Mouse (Mus musculus): ENCODE measurements around the gene Pacsin2.
"Not testable (repeated sequence)": the region's sequence is repeated elsewhere in the genome, so short reads cannot be mapped to it uniquely, and the experiment has no call there.

Pacsin2 gene

DNA sequence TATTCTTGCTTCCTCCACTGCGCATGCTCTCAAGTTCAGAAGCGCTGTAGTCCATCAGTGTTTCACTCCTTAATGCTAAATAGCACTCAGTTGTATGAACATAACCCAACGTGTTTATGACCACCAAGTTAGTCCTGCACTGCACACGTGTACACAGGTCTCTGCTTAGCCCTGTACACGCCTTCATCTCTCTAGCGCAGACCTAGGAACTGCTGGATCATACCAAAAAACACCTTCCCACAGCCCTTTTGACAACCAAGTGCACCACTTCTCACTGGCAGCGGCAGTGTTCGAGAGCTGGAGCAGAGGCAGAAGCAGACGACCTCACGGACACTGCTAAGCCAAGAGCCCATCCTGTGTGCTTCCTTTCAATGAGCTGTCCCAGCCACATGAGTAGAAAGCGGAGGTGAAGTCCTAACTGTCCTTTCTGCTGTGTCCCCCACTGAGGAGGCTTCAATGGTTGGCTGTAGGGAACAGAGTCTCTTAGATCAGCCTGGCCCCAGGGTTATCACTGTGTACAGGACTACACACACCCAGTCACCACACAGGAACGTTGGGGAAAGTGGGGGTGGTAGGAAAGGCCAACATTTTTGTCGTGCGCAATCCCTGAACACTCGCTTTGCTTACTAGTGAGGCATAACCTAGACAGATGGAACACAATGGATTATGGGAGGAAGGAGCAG, 42.0 kb downstream of the Pacsin2 start:
- DNase-seq: no peak

DNA sequence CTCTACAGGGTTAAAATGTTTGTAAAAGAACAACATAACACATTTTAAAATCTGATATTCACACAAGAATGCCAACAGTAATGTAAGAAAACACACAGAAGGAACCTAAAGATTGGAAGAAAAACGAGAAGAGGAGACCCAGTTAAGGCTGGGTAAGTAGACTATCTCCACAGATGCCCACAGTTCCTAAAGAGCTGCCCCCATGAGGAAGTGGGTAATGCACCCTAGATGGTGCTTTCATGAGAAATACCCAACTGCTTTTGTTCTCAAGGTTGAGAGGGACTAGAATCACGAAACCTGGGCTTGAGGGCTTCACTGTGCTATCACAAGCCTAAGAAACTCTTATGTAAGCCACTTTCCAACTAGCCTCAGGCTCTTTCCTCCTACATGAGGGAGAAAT, 44.8 kb downstream of the Pacsin2 start:
- DNase-seq: no peak

GRCm38 (mm10) chr15:83418685-83419084, 45.7 kb downstream of the Pacsin2 start:
- no peak for DNase-seq

DNA sequence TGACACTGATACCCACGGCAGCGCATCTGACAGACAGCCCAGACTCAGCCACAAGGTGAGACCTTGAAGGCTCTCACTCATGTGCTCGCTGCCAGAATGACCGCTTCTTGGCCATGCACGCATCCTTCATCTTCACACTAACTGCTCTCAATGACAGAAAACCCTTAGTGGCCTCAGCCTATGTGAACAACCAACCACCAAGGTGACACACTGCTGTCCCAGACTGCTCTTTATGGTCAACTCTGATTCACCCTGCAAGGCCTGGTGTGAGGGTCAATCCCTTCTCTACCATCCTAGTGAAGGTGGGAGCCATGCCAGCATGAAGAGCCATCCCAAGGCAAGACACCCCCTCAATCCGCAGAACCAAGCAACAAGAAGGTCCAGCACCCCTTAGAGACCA, 46.5 kb downstream of the Pacsin2 start:
- no peak for DNase-seq

GRCm38 (mm10) chr15:83417407-83417806, 47.0 kb downstream of the Pacsin2 start:
- no peak for DNase-seq

DNA sequence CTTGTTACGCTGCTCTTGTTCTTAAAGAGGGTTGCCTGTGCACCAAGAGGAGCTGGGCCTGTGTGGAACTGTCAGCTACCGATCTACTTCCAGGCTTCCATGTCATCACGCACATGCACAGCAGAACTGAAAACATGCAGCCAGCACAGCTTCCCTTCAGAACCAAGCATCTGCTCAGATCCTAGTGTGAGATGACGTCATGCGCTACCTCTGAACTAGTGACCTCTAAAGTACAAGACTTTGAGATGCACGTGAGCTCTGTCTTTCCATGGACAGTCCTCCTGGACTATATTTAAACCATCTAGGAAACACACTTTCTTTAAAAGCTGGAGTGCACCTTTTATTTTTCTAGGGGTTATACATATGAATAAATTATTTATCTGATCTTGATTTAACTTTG, 49.0 kb downstream of the Pacsin2 start:
- DNase-seq: peak; percentile 41 to 51

GRCm38 (mm10) chr15:83411616-83412015, 52.8 kb downstream of the Pacsin2 start:
- no peak for DNase-seq

- DNase-seq: no peak
Observed at GRCm38 (mm10) chr15:83410735-83411134, 53.7 kb downstream of the Pacsin2 start.

DNA sequence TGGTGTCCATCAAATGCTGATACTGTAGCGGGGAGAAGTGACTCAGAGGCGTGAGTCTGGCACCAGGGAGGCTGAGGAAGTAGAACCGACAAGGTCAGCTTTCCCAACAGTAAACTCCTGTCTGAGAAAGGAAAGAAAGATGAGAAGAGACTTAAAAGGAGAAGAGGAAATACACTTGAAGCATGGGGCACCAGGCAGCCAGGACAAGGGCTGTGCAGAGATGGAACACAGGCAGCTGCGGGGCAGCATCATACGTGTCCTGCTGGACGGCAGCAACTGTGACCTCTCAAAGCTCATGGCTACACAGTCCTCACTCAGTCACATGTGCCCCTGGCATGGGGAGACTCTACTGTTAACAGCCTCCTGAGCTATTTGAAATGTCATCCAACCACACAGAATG, 54.1 kb downstream of the Pacsin2 start:
- DNase-seq: no peak

DNA sequence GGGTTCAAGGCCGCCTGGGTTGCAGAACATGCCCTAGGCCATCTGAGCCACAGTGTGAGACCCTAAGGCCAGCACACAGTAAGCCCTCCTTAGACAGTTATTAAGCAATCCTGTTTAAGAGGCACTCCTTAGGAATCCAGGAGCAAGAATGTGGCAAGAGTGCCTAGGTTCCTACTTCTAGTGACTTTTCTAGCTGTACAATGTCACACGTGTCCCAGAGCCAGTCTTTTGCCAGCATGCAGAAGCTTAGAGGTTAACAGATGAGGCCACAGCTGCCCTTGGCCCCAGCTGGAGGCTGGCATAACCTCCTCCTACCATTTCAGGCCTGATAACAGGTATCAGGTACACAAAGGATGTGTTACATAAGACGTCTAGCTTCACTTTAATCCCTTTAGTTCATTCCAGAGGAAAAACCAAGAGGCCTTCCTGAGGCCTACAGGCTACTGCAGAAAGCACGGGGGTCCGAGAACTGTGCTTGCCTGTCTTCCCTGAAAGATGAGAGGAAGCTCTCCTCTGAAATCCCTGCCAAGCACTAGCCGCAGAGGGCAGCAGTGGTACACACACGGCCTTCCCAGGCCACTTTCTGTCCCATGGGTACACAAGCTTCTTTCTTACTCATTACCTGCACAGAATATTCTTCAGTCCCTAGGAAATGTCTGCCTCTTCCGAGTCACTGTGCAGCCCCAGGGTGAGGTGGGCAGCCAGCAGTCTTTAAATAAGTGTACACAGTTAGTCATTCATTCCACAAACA, 55.5 kb downstream of the Pacsin2 start:
- DNase-seq: peak in 1 of 2 experiments; percentile 31

DNA sequence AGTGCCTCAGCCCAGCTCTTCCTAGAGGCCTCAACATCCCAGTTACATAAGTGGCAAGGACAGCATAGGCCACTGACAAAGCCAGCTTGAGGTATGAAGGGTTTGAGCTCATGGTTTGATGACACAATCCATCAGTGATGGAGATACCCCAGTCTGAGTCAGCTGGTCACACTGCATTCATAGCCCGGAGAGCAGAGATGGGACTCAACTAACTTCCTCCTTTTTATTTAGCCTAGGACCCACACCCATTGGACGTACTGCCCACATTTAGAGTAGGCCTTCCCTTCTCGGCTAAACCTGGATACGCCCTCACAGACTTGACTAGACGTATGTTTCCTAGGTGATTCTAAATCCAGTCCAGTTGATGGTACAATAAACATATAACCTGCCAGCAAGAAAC, 56.2 kb downstream of the Pacsin2 start:
- DNase-seq: no peak

- no peak for DNase-seq
Observed at GRCm38 (mm10) chr15:83407502-83407901, 56.9 kb downstream of the Pacsin2 start.

GRCm38 (mm10) chr15:83405866-83406265, 58.5 kb downstream of the Pacsin2 start:
- not testable (repeated sequence) for DNase-seq

GRCm38 (mm10) chr15:83404008-83404407, 60.4 kb downstream of the Pacsin2 start:
- DNase-seq: no peak

DNA sequence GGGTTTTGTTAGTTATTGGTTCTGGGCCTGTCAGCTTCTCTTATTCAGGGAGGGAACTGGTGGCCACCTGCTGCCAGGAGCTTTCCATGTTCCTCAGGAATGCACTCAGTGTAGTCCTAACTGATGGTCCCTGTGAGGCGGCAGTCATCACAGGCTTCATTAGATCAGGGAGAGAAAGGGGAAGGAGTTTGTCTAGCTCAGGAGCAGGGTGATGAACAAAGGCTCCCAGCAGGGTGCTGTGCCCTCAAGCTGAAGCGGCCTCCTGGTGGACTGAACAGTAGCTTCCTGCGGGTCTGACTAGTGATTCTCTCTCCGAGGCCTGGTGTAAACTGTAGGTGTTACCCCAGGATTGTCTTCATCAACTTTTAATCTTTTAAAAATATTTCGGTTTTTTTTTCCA, 61.4 kb downstream of the Pacsin2 start:
- no peak for DNase-seq

DNA sequence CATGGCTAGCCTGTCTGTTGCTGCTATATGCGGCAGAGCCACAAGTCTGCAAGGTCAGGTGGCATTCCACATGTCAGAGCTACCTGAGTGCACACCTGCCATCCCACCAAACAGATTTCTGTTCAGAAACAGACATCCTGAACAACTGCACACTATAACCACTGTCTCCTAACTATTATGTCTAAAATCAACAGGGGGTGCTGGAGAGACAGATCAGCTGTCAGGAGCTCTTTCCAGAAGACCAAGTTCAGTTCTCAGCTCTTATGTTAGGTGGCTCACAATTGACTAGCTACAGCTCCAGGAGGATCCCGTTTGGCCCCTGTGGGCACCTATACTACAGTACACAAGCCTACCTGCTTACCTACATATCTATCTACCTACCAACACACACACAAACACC, 71.7 kb downstream of the Pacsin2 start:
- DNase-seq: no peak

DNA sequence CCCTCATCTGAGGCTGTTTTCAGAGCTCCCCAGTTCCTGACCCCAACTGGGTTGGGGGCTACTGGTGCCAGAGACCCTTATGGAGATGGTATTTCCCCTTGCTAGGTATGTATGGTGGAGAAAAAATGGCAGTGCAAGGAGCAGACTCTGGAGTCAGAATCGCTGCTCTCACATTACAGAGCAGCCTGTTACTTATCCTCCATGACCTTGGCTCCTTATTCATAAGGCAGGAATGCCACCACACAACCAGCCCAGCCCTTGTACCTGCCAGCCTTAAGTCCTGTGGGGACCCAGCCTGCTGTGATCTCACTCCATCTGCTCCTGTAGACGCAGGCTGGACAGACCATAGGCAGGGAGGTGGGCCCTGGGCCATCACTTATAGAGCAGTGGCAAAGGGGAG, 76.5 kb downstream of the Pacsin2 start:
- DNase-seq: no peak

DNA sequence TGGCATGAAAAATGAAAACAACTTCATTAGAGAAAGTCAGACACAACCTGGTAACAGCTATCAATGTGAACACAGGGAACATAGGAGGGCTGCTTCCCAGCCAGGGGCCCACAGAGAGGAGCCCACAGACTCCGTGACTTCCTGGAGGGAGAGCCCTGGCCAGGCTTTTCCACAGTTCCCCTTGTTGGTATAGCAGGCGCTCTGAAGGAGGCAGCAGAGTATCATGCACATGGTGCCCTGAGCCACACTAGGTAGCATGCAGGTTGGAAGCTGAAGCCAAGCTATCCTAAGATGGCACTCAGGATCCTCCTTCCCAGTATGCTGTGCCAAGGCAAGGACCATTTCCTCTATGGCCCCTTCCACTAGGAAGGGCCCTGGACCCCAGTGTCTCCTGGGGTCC, 80.8 kb downstream of the Pacsin2 start:
- peak in 1 of 2 experiments; percentile 26 for DNase-seq

DNA sequence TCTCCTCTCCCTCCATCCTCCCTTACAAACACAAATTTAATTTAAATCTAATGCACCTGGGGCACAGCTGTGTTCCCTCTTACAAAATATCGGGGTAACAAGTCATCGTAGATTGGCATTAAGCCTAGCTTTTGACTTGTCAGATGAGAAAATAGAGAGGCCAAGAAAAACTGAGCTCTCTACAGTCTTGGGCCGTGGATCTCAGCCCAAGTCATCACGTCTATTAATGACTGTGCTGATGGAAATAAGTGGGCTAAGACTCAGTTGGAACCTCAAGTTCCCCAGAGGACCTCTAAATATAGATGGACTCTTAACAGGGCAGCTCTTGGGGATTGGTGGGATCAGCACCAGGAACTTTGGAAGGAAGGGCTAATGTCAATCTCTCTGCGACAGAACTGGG, 81.3 kb downstream of the Pacsin2 start:
- peak in 1 of 2 experiments; percentile 19 for DNase-seq

DNA sequence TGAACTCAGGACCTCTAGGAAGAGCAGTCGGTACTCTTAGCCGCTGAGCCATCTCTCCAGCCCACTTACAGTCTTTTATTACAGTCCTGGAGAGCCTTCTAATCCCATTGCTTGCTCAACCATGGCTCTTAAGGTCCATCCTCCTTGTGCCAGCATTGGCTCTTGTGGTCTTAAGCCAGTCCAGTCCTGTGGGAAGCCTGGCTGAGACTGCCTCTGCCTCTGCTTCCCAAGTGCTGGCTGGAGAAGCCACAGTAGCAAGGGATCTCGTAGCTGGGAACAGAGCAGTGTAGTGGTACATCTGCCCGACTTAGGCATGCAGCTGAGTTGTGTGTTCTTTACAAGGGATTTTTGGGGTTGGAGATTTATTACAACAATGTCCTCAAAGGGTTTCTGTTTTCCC, 81.9 kb downstream of the Pacsin2 start:
- peak in 1 of 2 experiments; percentile 41 for DNase-seq

DNA sequence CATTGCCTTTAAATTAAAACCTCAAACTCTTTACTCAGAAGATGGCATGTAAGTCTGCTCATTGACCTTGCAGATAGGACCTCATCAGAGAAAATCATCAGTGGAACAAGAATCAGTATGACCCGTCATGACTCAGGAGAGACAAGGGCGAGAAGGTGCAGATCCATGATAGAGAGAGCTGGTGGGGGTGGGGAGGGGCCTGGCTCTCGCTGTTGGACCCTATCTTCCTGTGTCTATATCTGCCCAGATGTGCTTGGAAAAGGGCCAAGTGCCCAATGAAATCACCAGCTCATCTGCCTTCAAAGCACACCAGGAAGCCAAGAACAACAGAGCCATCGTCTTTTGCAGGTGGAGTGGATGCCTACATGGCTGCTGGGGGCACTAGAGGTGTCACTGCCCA, 87.3 kb downstream of the Pacsin2 start:
- no peak for DNase-seq

DNA sequence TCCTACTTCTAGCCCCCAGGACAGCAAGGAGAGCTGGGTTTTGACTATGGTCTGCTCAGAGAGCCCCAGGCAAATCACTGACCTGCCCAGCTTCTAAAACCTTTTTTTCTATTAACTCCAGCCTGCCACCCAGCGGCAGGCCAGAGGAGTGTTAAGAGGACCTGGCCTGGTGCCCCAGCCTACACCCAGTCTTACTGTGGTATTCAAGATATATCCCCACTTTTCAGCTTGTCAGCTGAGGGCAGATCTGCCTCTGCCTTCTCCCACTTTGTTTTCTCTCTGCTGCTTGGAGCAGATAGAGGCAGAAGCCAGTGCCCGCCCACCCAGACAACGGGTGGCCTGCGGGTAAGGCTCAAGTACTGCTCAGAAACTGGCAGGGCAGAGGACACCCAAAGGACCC, 89.3 kb downstream of the Pacsin2 start:
- peak; percentile 68 to 70 for DNase-seq

- DNase-seq: no peak
Observed at GRCm38 (mm10) chr15:83374076-83374475, 90.3 kb downstream of the Pacsin2 start.

DNA sequence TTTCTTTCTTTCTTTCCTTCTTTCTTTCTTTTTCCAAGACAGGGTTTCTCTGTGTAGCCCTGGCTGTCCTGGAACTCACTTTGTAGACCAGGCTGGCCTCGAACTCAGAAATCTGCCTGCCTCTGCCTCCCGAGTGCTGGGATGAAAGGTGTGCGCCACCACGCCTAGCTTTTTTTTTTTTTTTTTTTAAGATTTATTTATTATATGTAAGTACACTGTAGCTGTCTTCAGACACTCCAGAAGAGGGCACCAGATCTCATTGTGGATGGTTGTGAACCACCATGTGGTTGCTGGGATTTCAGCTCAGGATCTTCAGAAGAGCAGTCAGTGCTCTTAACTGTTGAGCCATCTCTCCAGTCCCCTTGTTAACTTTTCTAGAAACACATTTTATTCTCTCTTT, 95.7 kb downstream of the Pacsin2 start:
- not testable (repeated sequence) for DNase-seq

GRCm38 (mm10) chr15:83368261-83368660, 96.1 kb downstream of the Pacsin2 start:
- DNase-seq: peak; percentile 73 to 80
